Mouse (Mus musculus) limb, embryonic 11.5 days (tissue): ENCODE results near the gene Fgf12. TPM values are rescaled to one million over a fixed set of nuclear protein-coding genes. Genes with fewer than 3 reads are reported as not detected.

Source experiments
- ATAC-seq: fragments of 200-750 bp; cut with Nextera tagmentation; 2 replicates; pipeline ENCODE4 v1.8.0; 2017; ENCODE audit warnings: low read depth; ENCODE audit not compliant: insufficient number of reproducible peaks, low FRiP score, low TSS enrichment
- DNase-seq: peaks from one replicate; pipeline ENCODE4 v3.0.0-alpha.2; 2015; ENCODE audit warnings: low spot score
- H3K27ac ChIP-seq: fragments of 300-500 bp; sonication (generic); replicated peaks from 2 replicates; pipeline ENCODE4 v1.5.1; 2014; ENCODE audit warnings: low read depth, mild to moderate bottlenecking, low read length
- H3K27me3 ChIP-seq: fragments of 300-500 bp; sonication (generic); 2 replicates; pipeline ENCODE4 v1.6.1; 2014; ENCODE audit warnings: mild to moderate bottlenecking, low read length, mixed read lengths; ENCODE audit not compliant: control insufficient read depth, insufficient read depth
- H3K36me3 ChIP-seq: fragments of 300-500 bp; sonication (generic); 2 replicates; pipeline ENCODE4 v1.6.1; 2014; ENCODE audit warnings: mild to moderate bottlenecking, low read length, moderate library complexity, mixed read lengths; ENCODE audit not compliant: control insufficient read depth, insufficient read depth
- H3K4me1 ChIP-seq: fragments of 300-500 bp; sonication (generic); 2 replicates; pipeline ENCODE4 v1.6.1; 2014; ENCODE audit warnings: low read length, mixed read lengths; ENCODE audit not compliant: control insufficient read depth, insufficient read depth
- H3K4me2 ChIP-seq: fragments of 300-500 bp; sonication (generic); 2 replicates; pipeline ENCODE4 v1.6.1; 2014; ENCODE audit warnings: low read depth, mild to moderate bottlenecking, moderate library complexity; ENCODE audit not compliant: severe bottlenecking
- H3K4me3 ChIP-seq: fragments of 300-500 bp; sonication (generic); 2 replicates; pipeline ENCODE4 v1.5.1; 2014; ENCODE audit warnings: low read depth, low read length
- H3K9ac ChIP-seq: fragments of 300-500 bp; sonication (generic); 2 replicates; pipeline ENCODE4 v1.6.1; 2014; ENCODE audit warnings: mild to moderate bottlenecking, low read length
- H3K9me3 ChIP-seq: fragments of 300-500 bp; sonication (generic); 2 replicates; pipeline ENCODE4 v1.6.1; 2016; ENCODE audit warnings: low read length; ENCODE audit not compliant: control insufficient read depth
- WGBS: fragments of 180-500 bp; shearing (Covaris S2); extraction: QIAGEN DNeasy Blood & Tissue Kit; methylation state at CpG from one replicate; pipeline ENCODE4 v1.1.7; 2014; 5-methylcytosine and 5-hydroxymethylcytosine counted together
- polyA plus RNA-seq: library from polyadenylated mRNA; unstranded; fragments of >200 nt; fragmentation: Nextera tagmentation; extraction: Ambion mirVana; gene quantifications from 2 replicates; pipeline ENCODE4 v1.2.1, GENCODE M21; 2014

The Fgf12 gene
- polyA plus RNA-seq, 1 experiment from 2014 or later, result 1.0 TPM

DNA sequence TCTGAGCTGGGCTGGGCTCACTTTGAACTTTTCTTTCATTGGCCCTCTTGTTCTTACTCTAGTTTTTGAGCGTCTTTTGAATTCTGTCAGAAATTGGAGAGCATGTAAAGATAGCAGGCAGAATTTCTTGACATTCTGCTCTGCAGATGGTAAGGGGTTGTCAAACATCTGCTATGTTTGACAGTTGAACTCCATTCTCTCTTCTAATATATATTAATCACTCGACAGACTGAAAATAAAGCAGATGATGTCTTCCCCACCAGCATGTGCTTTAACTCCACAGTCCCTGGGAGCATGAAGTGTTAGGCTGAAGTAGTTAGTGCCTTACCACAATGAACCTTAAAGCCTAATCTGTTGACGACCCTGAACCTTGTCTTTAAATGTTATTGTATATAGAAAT, 267.9 kb downstream of the Fgf12 start:
- no peaks in the 10 kb centered on the region for H3K27me3 ChIP-seq
- no peak overlapping the region for H3K27ac ChIP-seq
- 84% methylated on average over 3 of the region's 3 CpGs for WGBS
- ATAC-seq, result no peak
- no peak overlapping the region for H3K9ac ChIP-seq
- DNase-seq, result no peak
- no peaks in the 10 kb centered on the region for H3K9me3 ChIP-seq
- no peak overlapping the region for H3K4me3 ChIP-seq
- no peak overlapping the region for H3K4me2 ChIP-seq
- H3K36me3 ChIP-seq, result no peaks in the 10 kb centered on the region
- no peaks in the 10 kb centered on the region for H3K4me1 ChIP-seq

DNA sequence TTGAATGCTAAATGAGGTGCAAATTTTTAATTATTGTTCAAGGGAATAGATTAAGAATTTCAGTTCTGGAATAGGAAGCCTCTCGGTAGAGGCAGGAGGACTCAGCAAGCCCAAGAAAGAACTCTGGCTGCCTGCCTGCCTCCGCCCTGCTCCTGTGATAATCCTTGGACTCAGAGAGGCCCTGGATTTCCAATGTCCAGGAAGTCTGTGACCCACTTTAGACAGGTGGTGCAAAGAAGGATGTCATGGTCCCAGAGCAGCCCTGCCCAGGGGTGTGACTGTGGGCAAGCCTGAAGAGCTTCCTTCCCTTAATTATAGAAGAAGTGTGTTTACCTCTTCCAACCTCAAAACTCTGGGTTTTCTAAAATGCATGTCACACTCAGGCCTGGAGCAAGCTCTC, 273.8 kb downstream of the Fgf12 start:
- Histone ChIP-seq H3K27me3 (no peaks in the 10 kb centered on the region), H3K4me3 (no peak overlapping the region), H3K27ac (no peak overlapping the region), H3K4me1 (no peaks in the 10 kb centered on the region), H3K9ac (no peak overlapping the region), H3K9me3 (no peaks in the 10 kb centered on the region), H3K36me3 (no peaks in the 10 kb centered on the region), H3K4me2 (no peak overlapping the region)
- 94% methylated on average over 2 of the region's 2 CpGs for WGBS
- DNase-seq (no peak), ATAC-seq (no peak)

DNA sequence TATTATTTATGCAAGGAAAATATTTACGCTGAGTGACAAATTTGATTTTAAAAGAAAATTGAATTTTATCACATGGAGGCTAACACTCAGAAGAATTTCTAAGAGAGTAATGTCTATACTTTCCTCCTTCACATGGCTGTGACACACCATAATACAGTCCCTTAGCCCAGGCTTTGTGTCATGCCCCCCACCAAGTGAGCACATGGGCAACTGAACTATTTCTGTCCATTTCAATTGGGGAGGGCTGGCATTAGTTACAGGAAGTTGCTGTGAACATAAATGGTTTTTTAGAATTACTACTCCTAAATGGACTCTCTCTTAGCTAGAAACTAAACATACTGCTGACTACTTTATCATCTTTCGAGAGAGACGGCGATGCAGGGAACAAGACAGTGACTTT, 276.2 kb downstream of the Fgf12 start:
- DNase-seq, result no peak
- whole genome bisulfite sequencing, result 96% methylated on average over 4 of the region's 4 CpGs
- H3K9ac ChIP-seq, result no peak overlapping the region

GRCm38 (mm10) chr16:28475553-28475952, 277.3 kb downstream of the Fgf12 start:
- Histone ChIP-seq H3K4me2 (no peak overlapping the region), H3K4me1 (no peaks in the 10 kb centered on the region), H3K9me3 (no peaks in the 10 kb centered on the region), H3K9ac (no peak overlapping the region), H3K4me3 (no peak overlapping the region), H3K36me3 (no peaks in the 10 kb centered on the region), H3K27me3 (no peaks in the 10 kb centered on the region), H3K27ac (no peak overlapping the region)
- WGBS, result 84% methylated on average over 1 of the region's 1 CpGs
- ATAC-seq, result no peak
- DNase-seq, result no peak

More for the DNA sequence above, 276.2 kb downstream of the Fgf12 start:
- H3K4me1 ChIP-seq, result no peaks in the 10 kb centered on the region
- ATAC-seq, result no peak
- H3K27ac ChIP-seq, result no peak overlapping the region
- H3K36me3 ChIP-seq, result no peaks in the 10 kb centered on the region
- no peak overlapping the region for H3K4me3 ChIP-seq
- no peak overlapping the region for H3K4me2 ChIP-seq
- no peaks in the 10 kb centered on the region for H3K27me3 ChIP-seq
- no peaks in the 10 kb centered on the region for H3K9me3 ChIP-seq

DNA sequence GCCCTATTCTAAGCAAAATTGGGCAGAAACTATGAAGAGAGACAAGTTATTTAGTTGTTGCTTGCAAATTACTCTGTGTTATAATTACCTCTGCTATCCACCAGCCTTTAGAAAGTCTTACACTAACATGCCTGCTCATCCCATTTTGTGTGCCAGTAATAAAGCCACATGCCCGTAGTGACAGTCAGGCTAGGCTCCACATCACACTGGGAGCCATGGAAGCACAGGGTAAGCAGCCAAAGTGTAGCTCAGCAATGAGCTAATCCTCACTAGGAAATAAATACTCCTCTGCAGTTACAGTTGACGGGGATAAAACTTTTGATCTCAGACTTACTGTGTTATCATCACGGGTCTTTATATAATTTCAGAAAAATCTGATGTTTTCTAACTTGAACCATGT, 298.0 kb downstream of the Fgf12 start:
- H3K36me3 ChIP-seq, result no peaks in the 10 kb centered on the region
- no peaks in the 10 kb centered on the region for H3K27me3 ChIP-seq
- H3K9me3 ChIP-seq, result no peaks in the 10 kb centered on the region
- DNase-seq (no peak), ATAC-seq (no peak)
- no peak overlapping the region for H3K4me3 ChIP-seq
- no peak overlapping the region for H3K4me2 ChIP-seq
- H3K9ac ChIP-seq, result no peak overlapping the region
- no peak overlapping the region for H3K27ac ChIP-seq
- WGBS, result 81% methylated on average over 3 of the region's 3 CpGs
- H3K4me1 ChIP-seq, result no peaks in the 10 kb centered on the region

DNA sequence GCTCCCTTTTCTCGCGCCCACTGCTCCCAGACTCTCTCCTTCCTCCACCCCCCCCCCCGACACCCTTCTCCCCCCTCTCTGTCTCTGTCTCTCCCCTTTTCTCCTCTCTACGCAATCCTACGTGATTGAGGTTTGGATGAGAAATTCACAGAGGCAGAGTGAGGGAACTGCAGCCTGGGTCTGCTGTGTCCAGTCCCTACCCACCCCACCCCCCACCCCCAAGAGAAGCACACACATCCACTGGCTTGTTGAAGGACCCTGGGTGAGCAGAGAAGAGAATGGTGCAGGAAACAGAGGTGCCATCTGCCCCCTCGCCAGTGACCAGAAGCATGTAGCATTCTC, 305.8 kb downstream of the Fgf12 start:
- Histone ChIP-seq H3K4me1 (no peaks in the 10 kb centered on the region), H3K4me2 (peak overlapping the region; percentile 97), H3K9me3 (no peaks in the 10 kb centered on the region), H3K36me3 (no peaks in the 10 kb centered on the region), H3K27me3 (peaks cover 37% of the 10 kb centered on the region), H3K4me3 (peak overlapping the region; percentile 63), H3K9ac (no peak overlapping the region), H3K27ac (no peak overlapping the region)
- ATAC-seq (no peak), DNase-seq (no peak)
- WGBS, result 6% methylated on average over 6 of the region's 6 CpGs

- no peaks in the 10 kb centered on the region for H3K36me3 ChIP-seq
- H3K27me3 ChIP-seq, result peaks cover 37% of the 10 kb centered on the region
- no peaks in the 10 kb centered on the region for H3K4me1 ChIP-seq
- peak; percentile 60 for DNase-seq
- H3K9ac ChIP-seq, result peak overlapping the region; percentile 55
- H3K27ac ChIP-seq, result no peak overlapping the region
- ATAC-seq, result peak; percentile 68
- no peaks in the 10 kb centered on the region for H3K9me3 ChIP-seq
- H3K4me3 ChIP-seq, result peak overlapping the region; percentile 63
- WGBS, result under 1% methylated on average over 71 of the region's 82 CpGs
- peak overlapping the region; percentile 97 for H3K4me2 ChIP-seq
Observed at GRCm38 (mm10) chr16:28446334-28447113, 306.3 kb downstream of the Fgf12 start.

DNA sequence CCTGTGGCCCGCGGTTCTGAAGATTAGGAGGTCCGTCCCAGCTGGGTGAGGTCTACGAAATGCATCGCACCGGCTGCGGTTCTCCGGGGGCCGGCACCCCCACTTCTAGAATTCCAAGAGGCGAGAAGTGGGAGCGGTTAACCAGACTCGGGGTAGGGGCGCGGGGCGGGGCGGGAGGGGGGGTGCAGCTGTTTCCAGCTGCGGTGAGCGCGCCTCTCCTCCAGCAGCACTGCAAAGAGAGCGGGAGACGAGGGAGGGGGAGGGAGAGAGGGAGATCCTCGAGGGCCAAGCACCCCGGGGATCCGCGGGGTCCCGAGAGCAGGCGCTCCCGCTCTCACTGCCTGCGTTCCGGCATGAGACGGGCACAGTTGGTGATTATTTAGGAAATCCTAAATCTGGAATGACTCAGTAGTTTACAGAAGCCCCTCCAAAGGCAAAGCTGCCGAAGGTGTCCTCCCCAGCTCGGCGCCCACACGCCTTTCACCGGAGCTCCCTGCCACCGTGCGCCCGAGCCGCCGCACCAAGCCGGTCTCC, 307.0 kb downstream of the Fgf12 start:
- DNase-seq (peak; percentile 68), ATAC-seq (peak; percentile 40; the same call in 1 of the 2 replicates)
- WGBS, result 0% methylated on average over 39 of the region's 42 CpGs
- H3K36me3 ChIP-seq, result no peaks in the 10 kb centered on the region
- H3K27me3 ChIP-seq, result peaks cover 37% of the 10 kb centered on the region
- H3K4me3 ChIP-seq, result peak overlapping the region; percentile 63
- H3K4me1 ChIP-seq, result no peaks in the 10 kb centered on the region
- H3K9ac ChIP-seq, result peak overlapping the region; percentile 55
- H3K9me3 ChIP-seq, result no peaks in the 10 kb centered on the region
- H3K4me2 ChIP-seq, result peak overlapping the region; percentile 97
- no peak overlapping the region for H3K27ac ChIP-seq
